Mouse (Mus musculus): ENCODE measurements around the gene Mrpl10.

- no peak for TF ChIP-seq EP300 (IDR thresholded peaks at IDR 0.05)
- TF ChIP-seq CTCF (IDR thresholded peaks at IDR 0.05): peak; percentile 58
These were observed 9.0 kb downstream of the Mrpl10 start, which contains the start of gene Osbpl7 for GRCm38 (mm10) chr11:97050216-97050943.

All from lung, postnatal 0 days (tissue).